Mouse (Mus musculus): ENCODE data around the gene Ddi2. TPM values are rescaled to one million over a fixed set of nuclear protein-coding genes. Genes with fewer than 3 reads are reported as not detected.

The Ddi2 gene
- polyA plus RNA-seq, 1 experiment from 2014 or later: 16.6 TPM

DNA sequence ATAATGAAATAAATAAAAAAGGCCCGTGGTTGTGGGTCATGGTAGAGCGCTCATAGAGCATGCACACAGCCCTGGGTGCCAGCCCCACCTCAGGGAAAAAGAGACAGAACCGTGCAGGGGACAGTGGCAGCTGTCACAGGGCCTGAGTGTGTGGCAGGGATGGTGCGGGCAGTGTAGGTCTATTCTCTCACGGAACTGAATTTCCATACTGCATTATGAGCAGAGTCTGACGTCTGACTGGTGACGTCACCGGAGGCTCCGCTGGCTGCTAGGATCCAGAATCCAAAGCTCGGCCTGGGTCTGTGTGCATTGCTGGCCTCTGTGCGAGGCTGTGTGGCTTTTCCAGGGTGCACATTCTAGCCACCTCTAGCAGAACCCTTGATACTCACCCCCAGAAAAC is 62.3 kb downstream of the Ddi2 start:
- Histone ChIP-seq H3K27ac (no peak overlapping the region), H3K4me2 (replicated peaks) (no peak overlapping the region), H3K27me3 (no peaks in the 10 kb centered on the region), H3K4me1 (replicated peaks) (peaks cover 34% of the 10 kb centered on the region), H3K36me3 (peaks cover 27% of the 10 kb centered on the region), H3K9me3 (no peaks in the 10 kb centered on the region), H3K4me3 (replicated peaks) (no peak overlapping the region), H3K9ac (replicated peaks) (no peak overlapping the region)
- no peak for ATAC-seq
- 82% methylated on average over 11 of the region's 11 CpGs for WGBS

DNA sequence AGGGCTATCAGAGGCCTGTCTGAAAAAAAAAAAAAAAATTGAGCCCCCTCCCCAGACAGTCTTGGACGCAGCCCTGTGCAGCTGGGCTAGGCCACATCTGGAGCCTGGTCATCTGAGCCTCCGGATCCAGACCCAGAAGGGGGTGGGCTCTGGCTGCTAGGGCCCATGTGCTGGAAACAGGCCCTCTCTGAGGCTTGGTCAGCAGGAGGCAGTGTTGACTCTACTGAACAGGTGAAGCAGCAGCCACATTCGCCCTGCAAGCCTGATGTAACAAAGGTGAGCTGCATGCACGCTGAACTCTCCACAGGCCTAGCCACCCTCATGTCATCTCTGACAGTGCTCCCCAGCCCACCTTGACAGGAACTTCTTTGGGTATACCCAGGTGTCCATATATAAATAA is 63.5 kb downstream of the Ddi2 start:
- no peaks in the 10 kb centered on the region for H3K9me3 ChIP-seq
- no peak for ATAC-seq
- H3K4me2 ChIP-seq (replicated peaks): no peak overlapping the region
- 75% methylated on average over 4 of the region's 4 CpGs for WGBS
- no peak overlapping the region for H3K27ac ChIP-seq
- H3K36me3 ChIP-seq: peaks cover 29% of the 10 kb centered on the region
- no peak overlapping the region for H3K4me3 ChIP-seq (replicated peaks)
- H3K9ac ChIP-seq (replicated peaks): no peak overlapping the region
- no peaks in the 10 kb centered on the region for H3K27me3 ChIP-seq
- H3K4me1 ChIP-seq (replicated peaks): peaks cover 30% of the 10 kb centered on the region

DNA sequence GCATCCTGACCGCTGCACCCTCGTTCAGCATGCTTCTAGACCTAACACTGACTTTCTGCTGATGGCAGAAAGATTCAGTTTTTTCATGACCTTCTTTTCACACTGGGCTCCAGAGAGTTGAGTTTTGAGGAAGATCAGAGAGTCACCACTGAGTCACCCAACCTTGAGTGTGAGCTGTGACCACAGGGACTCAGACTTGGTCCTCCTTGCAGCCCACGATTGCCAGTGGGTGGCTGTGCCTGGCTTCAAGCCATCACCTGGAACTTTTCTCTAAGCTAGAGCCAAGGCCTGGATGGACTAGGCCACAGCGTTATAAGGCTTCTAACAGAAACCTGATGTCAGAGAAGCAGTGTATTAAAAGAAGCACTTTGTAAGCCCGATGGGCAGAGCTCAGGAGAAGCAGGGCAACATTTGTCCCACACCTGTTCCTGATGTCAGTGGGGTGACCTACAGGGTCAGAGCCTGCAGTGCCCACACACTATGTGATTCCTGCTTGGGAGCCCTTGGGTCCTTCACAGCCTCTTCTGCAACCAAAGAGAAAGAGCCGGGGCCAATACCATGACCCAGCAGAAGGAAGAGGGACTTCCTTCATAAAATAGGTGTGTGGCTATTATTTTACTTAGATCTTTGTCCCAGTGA is 64.3 kb downstream of the Ddi2 start:
- no peak overlapping the region for H3K27ac ChIP-seq
- no peak overlapping the region for H3K4me2 ChIP-seq (replicated peaks)
- no peaks in the 10 kb centered on the region for H3K9me3 ChIP-seq
- no peak for ATAC-seq
- H3K27me3 ChIP-seq: no peaks in the 10 kb centered on the region
- no peak overlapping the region for H3K4me3 ChIP-seq (replicated peaks)
- peaks cover 28% of the 10 kb centered on the region for H3K4me1 ChIP-seq (replicated peaks)
- H3K36me3 ChIP-seq: peaks cover 32% of the 10 kb centered on the region
- 93% methylated on average over 6 of the region's 6 CpGs for WGBS
- no peak overlapping the region for H3K9ac ChIP-seq (replicated peaks)

DNA sequence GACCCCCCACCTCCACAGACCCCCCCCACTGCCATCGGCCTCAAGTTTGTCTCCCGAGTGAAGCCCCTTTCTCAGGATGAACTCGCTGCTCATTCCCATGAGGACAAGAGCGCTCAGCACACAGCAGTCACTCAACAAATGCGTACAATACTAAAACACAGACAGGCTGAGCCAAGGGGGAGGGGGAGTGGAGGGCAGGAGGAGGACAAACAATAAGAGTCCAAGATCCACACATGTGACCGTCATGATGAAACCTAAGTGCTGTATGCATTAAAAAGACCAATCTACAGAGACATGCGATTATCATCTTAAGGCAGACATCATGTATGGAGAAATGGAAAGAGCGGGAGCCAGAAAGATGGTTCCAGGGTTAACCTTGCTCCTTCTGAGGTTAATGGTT is 66.3 kb downstream of the Ddi2 start:
- ATAC-seq: no peak
- Histone ChIP-seq H3K9me3 (no peaks in the 10 kb centered on the region), H3K4me2 (replicated peaks) (no peak overlapping the region), H3K36me3 (peaks cover 42% of the 10 kb centered on the region), H3K27me3 (no peaks in the 10 kb centered on the region), H3K4me1 (replicated peaks) (peaks cover 20% of the 10 kb centered on the region; the same call in 1 of the 2 replicates), H3K9ac (replicated peaks) (no peak overlapping the region), H3K27ac (no peak overlapping the region), H3K4me3 (replicated peaks) (no peak overlapping the region)
- whole genome bisulfite sequencing: 78% methylated on average over 8 of the region's 8 CpGs

DNA sequence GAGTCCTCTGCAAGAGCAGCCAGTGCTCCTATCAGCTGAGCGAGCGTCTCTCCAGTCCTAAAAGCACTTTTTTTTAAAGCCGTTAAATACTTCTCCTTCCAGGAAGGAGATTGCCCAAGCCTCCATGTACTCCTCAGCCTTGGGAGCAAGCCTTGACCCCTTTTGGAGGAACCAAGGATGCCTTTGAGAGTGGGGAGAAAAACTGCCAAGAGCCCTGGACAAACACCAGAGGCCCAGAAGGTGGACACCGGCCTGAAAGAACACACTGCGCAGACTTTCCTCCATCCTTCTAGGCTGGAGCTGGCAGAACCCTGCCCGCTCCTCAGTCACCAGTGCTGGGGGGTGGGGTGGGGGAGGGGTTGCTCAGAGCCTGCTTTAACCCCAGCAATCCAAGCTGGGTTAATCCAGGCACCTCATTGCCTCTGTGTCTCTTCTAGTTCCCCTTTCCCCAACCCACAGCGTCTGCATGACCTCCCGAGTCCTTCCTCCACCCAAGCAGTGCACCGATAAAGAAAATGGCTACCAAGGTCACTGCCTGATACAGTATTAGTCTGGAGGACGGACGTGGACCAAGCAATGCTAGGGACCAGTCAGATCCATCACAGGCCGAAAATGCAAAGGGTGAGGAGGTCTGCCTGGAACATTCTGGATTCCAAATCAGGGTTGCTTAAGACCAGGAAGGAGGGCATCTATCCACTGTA is 67.2 kb downstream of the Ddi2 start:
- no peak overlapping the region for H3K4me3 ChIP-seq (replicated peaks)
- 86% methylated on average over 12 of the region's 12 CpGs for WGBS
- H3K4me1 ChIP-seq (replicated peaks): peaks cover 17% of the 10 kb centered on the region; the same call in 1 of the 2 replicates
- peaks cover 44% of the 10 kb centered on the region for H3K36me3 ChIP-seq
- no peaks in the 10 kb centered on the region for H3K9me3 ChIP-seq
- H3K4me2 ChIP-seq (replicated peaks): no peak overlapping the region
- H3K27ac ChIP-seq: no peak overlapping the region
- no peaks in the 10 kb centered on the region for H3K27me3 ChIP-seq
- no peak overlapping the region for H3K9ac ChIP-seq (replicated peaks)
- ATAC-seq: no peak

DNA sequence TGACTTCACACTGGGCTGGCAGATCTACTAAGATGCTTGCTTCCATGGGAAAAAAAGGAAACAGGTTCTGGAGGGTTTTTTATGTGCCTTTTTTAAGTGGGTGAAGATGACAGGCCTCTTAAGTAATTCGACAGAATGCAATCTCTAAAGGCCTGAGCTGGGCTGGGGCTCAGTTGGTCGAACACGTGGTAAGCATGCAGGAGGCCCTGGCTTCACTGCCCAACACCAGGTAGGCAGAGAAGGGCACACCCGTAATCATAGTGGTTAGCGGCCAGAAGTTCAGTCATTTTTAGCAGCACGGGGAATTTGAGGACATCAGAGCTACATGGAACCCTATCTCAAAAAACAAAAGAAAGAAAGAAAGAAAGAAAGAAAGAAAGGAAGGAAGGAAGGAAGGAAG is 68.7 kb downstream of the Ddi2 start:
- 93% methylated on average over 6 of the region's 6 CpGs for WGBS
- Histone ChIP-seq H3K36me3 (peaks cover 32% of the 10 kb centered on the region), H3K27ac (0 out of 2 replicates have a peak overlapping the region, but pooled peaks have one; percentile 17), H3K4me2 (replicated peaks) (no peak overlapping the region), H3K4me3 (replicated peaks) (no peak overlapping the region), H3K9ac (replicated peaks) (no peak overlapping the region), H3K27me3 (no peaks in the 10 kb centered on the region), H3K9me3 (no peaks in the 10 kb centered on the region), H3K4me1 (replicated peaks) (peaks cover 18% of the 10 kb centered on the region; the same call in 1 of the 2 replicates)
- ATAC-seq: no peak

DNA sequence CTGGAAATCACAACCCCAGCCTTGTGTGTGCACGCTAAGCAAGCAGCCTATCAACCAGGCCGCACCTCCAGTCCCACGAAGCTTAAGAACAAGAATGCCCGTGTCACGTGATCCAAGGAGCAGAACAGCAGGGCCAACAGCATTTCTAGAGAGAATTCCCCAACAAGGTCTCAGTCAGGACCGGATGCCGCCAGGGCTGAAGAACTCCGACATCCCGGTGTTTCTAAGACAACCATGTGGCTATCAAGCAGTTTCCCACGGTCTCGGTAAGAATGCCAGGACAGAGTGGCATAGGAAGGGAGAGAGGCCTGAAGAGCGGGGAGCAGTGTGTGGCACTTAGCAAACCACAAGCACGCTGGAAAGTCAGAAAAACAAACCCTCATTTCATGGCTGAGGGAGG is 69.4 kb downstream of the Ddi2 start:
- no peak for ATAC-seq
- 0 out of 2 replicates have a peak overlapping the region, but pooled peaks have one; percentile 17 for H3K27ac ChIP-seq
- no peaks in the 10 kb centered on the region for H3K9me3 ChIP-seq
- peaks cover 29% of the 10 kb centered on the region for H3K36me3 ChIP-seq
- H3K27me3 ChIP-seq: no peaks in the 10 kb centered on the region
- no peak overlapping the region for H3K4me3 ChIP-seq (replicated peaks)
- H3K4me2 ChIP-seq (replicated peaks): no peak overlapping the region
- WGBS: 90% methylated on average over 13 of the region's 13 CpGs
- H3K9ac ChIP-seq (replicated peaks): no peak overlapping the region
- H3K4me1 ChIP-seq (replicated peaks): peaks cover 25% of the 10 kb centered on the region; the same call in 1 of the 2 replicates

DNA sequence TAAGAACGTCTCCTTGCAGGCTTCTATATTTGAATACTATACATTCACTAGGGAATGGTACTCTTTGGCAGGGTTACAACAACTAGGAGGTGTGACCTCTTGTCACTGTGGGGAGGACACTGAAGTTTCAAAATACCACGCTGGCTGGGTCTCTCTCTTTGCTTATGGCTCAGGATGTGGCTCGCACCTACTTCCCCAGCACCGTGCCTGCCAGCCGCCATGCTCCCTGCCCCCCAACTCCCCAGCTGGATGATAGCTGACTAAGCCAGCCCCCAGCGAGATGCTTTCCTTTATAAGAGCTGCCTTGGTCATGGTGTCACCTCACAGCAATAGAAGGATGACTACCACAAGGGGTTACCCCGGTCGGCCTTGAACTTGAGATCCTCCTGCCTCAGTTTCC is 70.2 kb downstream of the Ddi2 start:
- Histone ChIP-seq H3K27ac (no peak overlapping the region), H3K4me2 (replicated peaks) (no peak overlapping the region), H3K4me3 (replicated peaks) (no peak overlapping the region), H3K27me3 (no peaks in the 10 kb centered on the region), H3K9ac (replicated peaks) (no peak overlapping the region), H3K4me1 (replicated peaks) (peaks cover 22% of the 10 kb centered on the region; the same call in 1 of the 2 replicates), H3K36me3 (peaks cover 28% of the 10 kb centered on the region), H3K9me3 (no peaks in the 10 kb centered on the region)
- no peak for ATAC-seq
- WGBS: 91% methylated on average over 8 of the region's 8 CpGs

DNA sequence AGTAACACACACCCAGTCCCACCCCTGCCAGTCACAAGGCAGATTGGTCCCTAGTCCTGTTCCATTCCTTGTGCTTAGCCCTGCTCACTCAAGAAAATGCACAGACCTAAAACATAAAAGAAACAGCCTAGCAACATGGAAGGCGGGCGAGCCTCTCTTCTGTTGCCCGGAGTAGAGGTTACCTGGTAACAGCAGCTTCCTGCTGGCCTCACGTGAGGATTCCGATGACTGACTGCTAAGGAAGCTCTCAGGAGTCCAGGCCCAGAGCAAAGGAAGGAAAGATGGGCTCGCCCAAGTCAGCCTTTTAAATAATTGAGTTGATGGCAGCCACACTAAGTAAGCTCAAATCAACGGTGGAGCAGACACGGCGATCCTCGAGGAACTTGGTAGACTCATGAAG is 71.3 kb downstream of the Ddi2 start:
- Histone ChIP-seq H3K36me3 (peaks cover 24% of the 10 kb centered on the region), H3K4me2 (replicated peaks) (no peak overlapping the region), H3K9me3 (no peaks in the 10 kb centered on the region), H3K27ac (peak overlapping the region; percentile 7; the same call in 1 of the 2 replicates), H3K9ac (replicated peaks) (no peak overlapping the region), H3K4me1 (replicated peaks) (peaks cover 19% of the 10 kb centered on the region; the same call in 1 of the 2 replicates), H3K27me3 (no peaks in the 10 kb centered on the region), H3K4me3 (replicated peaks) (no peak overlapping the region)
- 87% methylated on average over 10 of the region's 10 CpGs for WGBS
- no peak for ATAC-seq

DNA sequence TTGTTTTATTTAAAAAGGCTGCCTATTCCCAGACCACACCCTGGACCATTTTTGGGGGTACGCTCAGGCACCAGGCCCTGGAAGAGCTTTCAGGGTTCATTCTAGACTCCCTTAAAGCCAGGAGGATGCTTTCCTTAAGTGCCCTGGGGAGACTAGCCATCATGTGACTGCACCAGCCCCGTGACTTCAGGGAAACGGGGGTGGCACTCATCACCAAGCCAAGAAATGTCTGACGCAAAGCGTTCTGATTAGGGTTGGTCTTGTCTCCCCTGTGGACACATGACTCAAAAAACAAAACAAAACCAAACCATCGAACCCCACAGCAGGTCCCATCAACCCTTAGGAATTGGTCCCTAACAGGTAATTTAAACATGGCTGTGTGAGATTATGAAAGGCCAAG is 71.9 kb downstream of the Ddi2 start:
- Histone ChIP-seq H3K27ac (no peak overlapping the region), H3K9me3 (no peaks in the 10 kb centered on the region), H3K4me3 (replicated peaks) (no peak overlapping the region), H3K9ac (replicated peaks) (no peak overlapping the region), H3K36me3 (peaks cover 26% of the 10 kb centered on the region), H3K27me3 (no peaks in the 10 kb centered on the region), H3K4me1 (replicated peaks) (0 out of 2 replicates have a peak, but pooled peaks cover 15% of the 10 kb centered on the region), H3K4me2 (replicated peaks) (no peak overlapping the region)
- ATAC-seq: no peak
- WGBS: 90% methylated on average over 6 of the region's 6 CpGs

DNA sequence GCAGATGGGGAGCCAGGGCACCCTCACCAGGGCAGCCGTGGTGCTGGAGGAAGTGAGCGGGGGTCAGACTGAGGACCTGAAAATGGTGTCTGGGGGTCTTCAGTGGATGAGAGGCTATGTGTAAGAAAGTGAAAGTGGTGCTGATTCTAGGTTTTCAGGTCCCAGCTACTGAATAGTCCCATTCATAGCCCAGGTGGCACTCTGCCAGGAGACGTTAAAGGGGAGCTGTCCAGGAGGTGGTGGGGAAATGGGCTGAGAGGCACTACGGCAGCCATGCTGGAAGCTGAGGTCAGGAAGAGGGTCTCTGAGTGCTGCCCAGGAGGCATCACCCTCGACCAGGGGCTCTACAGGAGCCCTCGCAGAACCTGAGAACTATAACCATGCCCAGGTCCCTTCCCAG is 74.0 kb downstream of the Ddi2 start:
- H3K4me3 ChIP-seq (replicated peaks): no peak overlapping the region
- ATAC-seq: no peak
- H3K27ac ChIP-seq: peak overlapping the region; percentile 35; the same call in 1 of the 2 replicates
- no peak overlapping the region for H3K9ac ChIP-seq (replicated peaks)
- H3K4me2 ChIP-seq (replicated peaks): no peak overlapping the region
- no peaks in the 10 kb centered on the region for H3K9me3 ChIP-seq
- H3K27me3 ChIP-seq: no peaks in the 10 kb centered on the region
- H3K4me1 ChIP-seq (replicated peaks): peaks cover 16% of the 10 kb centered on the region; the same call in 1 of the 2 replicates
- H3K36me3 ChIP-seq: peaks cover 24% of the 10 kb centered on the region
- WGBS: 87% methylated on average over 6 of the region's 6 CpGs

DNA sequence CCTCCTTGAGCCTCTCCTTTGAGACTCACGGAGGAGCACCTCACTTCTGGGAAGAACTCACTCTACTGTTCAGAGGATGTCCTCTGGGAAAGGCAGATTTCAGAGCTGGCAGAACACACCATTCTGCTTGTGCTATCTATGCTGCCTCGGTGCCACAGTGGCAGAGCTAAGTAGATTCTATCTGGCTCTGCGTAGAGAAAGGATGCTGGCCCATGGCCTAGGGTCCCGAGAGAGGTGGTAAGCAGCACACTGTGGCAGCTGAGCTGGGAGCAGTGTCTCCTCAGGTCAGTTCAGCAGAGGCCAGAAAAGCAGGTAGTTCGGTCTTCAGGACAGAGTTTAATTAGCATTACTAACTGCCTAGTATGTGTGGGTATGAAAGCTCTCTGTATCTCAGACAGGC is 75.0 kb downstream of the Ddi2 start:
- ATAC-seq: no peak
- 90% methylated on average over 5 of the region's 5 CpGs for WGBS

More for the DNA sequence above, 75.0 kb downstream of the Ddi2 start:
- H3K9me3 ChIP-seq: no peaks in the 10 kb centered on the region
- peaks cover 17% of the 10 kb centered on the region for H3K36me3 ChIP-seq
- H3K4me2 ChIP-seq (replicated peaks): no peak overlapping the region
- H3K27me3 ChIP-seq: no peaks in the 10 kb centered on the region
- no peak overlapping the region for H3K27ac ChIP-seq
- no peak overlapping the region for H3K4me3 ChIP-seq (replicated peaks)
- H3K9ac ChIP-seq (replicated peaks): no peak overlapping the region
- peaks cover 21% of the 10 kb centered on the region for H3K4me1 ChIP-seq (replicated peaks)

Measured in midbrain, embryonic 13.5 days (tissue).